Mouse (Mus musculus) ovary, postnatal 36 days (tissue): ENCODE data around the gene Pax4.

Source experiments
- DNase-seq: peaks from one replicate; pipeline ENCODE4 v3.0.0; 2022; ENCODE audit warnings: low spot score, mixed read lengths

The Pax4 gene

DNA sequence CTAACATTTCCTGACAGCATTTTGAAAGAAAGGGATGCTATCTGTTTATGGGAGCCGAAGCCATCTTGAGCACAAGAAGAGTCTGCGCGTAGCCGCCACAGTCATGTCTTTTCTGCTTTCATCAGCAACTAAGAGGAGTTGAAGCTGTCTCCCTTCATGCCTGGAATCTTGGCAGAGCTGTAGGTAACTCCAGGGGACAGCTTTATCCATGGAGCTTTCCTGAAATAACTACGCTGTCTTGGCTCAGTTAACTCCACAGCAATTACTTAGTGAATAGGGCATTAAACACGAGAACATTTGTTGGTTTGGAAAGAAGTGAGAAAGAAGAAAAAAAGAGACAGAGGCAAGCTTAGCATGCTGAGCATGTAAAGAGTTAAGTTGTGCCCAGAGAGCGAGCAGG lies 1.2 kb downstream of the Pax4 start:
- no peak for DNase-seq

- DNase-seq: no peak
These were observed 17.7 kb downstream of the Pax4 start for GRCm38 (mm10) chr6:28431538-28431855.

- DNase-seq: no peak
These were observed 18.2 kb downstream of the Pax4 start for GRCm38 (mm10) chr6:28430795-28431537.

- DNase-seq: no peak
These were observed 19.3 kb downstream of the Pax4 start for GRCm38 (mm10) chr6:28429870-28430269.

DNA sequence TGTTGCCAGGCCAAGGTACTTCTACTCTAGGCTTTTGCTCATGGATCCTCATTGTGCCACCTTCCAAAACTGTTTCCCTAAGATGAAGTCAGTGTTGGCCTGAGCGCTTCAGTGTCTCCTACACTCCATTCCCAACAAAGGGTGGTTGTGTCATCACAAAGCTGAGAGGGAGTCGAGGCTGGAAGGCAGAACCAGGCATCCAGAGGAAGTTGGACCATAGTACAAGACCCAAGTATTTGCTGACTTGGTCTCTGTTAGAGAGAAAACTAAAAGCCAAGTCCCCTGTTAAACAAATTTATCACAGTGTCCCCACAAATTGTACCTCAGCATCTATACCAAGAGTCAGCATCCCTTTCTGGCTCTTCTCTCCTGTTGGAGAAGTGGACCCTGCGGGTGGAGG lies 20.9 kb downstream of the Pax4 start, which contains the start of gene Gcc1:
TSS of gene Gcc1 (minus strand) at position 101 of the 400 bp plus-strand sequence.
- DNase-seq: no peak

DNA sequence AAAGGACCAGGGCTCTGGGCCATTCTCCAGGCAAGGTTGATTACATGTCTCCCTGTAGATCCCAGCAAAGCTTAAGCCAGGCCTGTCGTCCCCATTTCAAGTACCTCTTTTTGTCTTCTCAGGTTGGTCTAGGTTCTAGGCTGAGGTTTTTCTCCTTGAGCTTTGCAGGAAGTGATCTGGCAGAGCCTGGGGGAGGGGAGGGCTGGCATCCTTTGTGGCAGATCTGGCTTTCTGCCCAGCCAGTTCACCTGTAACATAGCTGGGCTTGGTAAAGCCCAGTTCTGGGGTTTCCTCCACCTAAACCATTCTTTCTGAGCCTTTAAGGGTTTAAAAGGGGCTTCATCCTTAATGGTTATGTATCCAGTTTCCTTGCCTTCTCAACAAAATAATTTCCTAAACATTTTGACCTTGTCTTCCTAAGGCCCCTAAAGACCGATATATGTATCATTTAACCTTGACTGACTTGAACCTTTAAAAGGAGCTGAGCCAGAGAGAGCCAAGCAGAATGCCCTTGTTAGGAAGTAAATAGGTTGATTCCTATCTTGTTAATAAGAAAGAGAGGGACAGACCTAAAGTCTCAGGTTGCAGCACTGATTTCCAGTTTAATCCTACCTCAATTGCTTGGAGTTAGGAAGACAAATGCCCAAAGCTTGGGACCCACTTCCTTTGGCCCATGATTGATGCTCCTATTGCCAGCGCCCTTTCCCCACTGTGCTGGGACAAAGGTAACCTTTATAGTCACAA lies 21.9 kb downstream of the Pax4 start, which contains the start of gene Fscn3:
TSS of gene Fscn3 (plus strand) at position 694 of the 744 bp plus-strand sequence.
- no peak for DNase-seq

DNA sequence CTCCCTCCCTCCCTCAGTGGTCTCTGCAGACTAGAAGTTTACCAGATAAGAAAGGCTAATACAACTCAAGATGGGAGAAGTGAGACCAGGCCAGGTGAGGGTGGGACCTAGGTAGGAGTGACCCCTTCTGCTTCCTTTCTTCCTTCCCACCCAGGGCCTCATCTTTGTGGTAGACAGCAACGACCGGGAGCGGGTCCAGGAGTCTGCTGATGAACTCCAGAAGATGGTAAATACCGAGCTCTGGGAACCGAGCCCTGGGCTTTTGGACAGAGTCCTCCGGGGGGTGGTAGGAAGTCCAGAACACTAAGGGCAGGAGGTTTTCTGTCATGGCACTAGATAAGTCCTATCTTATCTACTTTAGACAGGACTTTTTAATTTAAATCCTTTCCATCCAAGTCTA lies 24.1 kb downstream of the Pax4 start:
- DNase-seq: no peak

DNA sequence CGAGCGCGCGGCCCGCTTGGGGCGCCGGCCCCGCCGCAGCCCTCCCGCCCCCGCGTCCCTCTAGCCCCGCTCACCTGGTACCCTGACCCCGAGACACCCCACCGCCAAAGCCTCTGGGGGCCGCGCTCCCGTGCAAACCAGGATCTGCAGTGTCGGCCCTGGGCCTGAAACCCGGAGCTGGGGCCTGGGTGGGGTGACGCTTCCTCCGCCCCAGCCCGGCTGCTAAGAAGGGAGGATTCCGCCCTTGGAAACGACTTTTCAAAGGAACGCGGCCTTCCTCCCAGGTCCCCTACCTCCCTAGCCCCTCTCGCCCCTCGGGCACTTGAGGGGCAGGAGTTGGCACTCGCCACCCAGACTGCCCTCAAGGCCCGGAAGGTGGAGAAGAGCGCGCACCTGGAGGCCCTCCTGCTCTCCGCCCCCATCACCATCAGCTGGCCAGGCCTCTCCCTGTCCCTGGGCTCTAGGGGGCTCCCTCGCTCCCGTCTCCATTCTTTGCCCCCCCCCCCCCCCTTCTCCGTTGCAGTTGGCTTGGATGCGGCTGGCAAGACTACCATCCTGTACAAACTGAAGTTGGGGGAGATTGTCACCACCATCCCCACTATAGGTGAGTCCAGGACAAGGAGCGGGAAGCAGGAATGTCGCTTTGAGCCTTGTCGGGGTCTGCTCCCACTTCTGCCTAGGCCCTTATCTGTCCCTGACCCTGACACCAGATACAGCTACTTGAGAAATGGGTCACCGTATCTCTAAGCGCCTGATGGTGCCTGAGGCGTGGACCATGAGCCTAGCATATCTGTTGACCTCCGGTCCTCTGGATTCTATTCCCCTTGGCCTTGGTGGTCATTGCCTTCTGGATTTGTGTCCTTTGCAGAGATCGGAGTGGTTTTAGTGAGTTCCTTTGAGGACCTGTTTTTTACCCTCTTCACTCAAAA lies 25.1 kb downstream of the Pax4 start:
- DNase-seq: peak; percentile 63

DNA sequence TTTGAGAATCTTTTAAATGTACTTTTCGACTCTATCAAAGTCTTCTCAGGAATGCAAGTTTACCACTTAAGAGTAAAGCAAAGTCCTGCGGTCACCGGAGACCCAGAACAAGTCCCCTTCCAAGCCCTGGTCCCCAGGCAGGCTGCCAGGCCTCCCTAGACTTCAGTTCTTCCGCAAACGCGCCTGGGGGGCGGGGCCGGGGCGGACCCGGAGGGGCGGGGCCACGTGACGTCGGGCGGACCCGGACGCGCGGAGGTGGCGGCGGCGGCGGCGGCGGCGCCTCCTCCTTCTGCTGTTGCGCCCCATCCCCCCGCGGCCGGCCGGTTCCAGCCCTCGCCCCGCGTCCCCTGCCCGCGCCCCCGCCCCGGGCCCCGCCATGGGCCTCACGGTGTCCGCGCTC lies 25.8 kb downstream of the Pax4 start, which contains the start of gene Arf5:
TSS of gene Arf5 (plus strand) at position 248 of the 400 bp plus-strand sequence.
- DNase-seq: peak; percentile 96

- no peak for DNase-seq
These were observed 26.4 kb downstream of the Pax4 start for GRCm38 (mm10) chr6:28422651-28423290.

DNA sequence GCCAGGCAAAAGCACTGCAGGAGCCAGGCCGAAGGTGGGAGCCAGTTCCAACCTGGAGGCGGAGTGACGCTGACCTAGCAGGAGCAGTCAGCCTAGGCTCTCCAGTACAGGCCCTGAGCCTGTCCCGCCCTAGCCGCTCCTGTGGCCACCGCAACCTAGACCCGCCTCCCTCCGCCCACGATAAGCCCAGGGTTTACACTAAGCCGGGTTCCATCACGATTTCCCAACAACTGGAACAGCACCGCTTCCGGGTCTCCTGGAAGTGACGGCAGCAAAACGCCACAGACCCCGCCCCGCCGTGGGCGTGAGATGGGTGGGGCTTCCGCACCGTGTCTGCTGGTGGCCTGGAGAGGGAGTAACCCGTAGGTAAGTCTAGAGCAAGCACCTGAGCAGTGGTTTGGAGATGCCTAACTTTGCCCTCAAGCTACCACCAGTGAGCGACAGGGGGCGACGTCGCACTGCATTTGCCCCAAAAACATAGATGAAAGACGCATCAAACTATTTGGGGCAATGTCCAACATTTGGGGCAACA lies 27.6 kb downstream of the Pax4 start:
- DNase-seq: peak; percentile 95

DNA sequence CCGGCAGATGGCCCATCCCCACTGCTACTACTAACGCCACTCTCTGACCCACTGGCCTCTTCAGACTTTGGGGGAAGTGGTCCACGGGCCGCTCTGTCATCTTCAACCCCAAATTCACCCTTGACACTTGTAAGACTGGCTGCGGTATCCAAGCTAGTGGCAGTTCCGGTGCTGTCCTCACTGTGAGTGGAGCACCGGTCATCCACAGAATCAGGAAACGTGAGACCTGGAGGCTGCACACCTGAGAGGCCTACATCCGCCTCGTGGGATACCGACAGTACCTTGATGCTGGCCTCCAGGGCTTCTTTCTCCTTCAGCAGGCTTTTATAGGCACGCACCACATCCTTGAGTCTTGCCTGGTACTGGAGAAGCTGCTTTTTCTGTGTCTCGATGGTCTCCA lies 28.3 kb downstream of the Pax4 start:
- no peak for DNase-seq

DNA sequence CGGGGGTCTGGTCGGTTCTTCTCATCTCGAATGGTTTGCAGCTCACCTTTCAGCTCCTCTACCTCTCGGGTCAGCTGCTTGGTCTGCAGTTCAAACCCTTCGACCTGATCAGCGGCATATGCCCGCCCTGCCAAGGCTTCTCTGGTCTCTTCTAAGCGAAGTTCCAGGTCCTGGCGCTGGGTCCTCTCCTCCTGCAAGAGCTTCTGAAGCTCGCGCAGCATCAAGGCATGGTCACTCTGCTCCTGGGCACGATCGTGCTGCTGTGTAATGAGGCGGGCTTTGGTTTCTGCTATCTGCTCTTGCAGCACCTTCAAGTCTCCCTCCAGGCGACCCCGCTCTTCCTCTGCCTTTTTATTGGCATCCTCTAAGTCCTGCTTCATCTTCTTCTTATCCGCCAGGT lies 28.8 kb downstream of the Pax4 start:
- no peak for DNase-seq

GRCm38 (mm10) chr6:28419673-28420072 lies 29.5 kb downstream of the Pax4 start:
- no peak for DNase-seq

DNA sequence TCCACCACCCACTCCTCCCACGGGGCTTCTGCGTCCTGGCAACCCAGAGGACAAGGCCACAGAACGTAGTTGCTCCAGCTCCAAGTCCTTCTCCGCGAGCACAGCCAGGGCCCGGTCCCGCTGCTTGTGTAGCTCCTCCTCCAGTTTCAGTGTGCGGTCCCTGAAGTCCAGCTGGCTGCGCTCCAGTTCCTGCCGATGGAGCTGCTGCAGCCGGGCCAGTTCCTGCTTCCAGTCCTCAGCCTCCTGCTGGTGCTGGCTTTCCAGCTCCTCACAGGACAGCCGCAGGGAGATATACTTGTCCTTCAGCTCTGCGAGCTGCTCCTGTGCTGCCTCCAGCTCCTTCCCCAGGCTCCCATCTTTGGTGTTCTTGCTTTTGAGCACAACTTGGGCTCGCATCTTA lies 30.7 kb downstream of the Pax4 start:
- DNase-seq: peak; percentile 83

GRCm38 (mm10) chr6:28416981-28417380 lies 32.2 kb downstream of the Pax4 start:
- no peak for DNase-seq

GRCm38 (mm10) chr6:28411236-28411635 lies 37.9 kb downstream of the Pax4 start:
- no peak for DNase-seq

- DNase-seq: no peak
These were observed 39.1 kb downstream of the Pax4 start for GRCm38 (mm10) chr6:28410053-28410452.

GRCm38 (mm10) chr6:28399791-28400190 lies 49.4 kb downstream of the Pax4 start:
- DNase-seq: no peak

DNA sequence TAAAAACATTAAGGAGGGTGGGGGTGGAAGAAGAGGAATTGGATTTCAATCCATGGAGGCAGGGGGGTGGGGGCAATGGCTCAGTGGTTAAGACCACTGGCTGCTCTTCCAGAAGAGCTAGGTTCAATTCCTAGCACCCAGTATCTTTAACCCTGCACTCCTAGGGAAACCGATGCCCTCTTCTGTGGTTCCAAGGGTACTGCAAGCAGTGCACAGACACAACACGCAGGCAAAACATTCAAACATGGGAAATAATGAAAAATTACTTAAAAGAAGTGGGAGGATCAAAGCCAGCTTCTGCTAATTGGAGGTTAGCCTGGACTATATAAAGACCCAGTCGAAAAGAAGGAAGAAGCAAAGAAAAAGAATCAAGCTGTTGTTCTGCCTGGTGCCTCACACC lies 50.4 kb downstream of the Pax4 start:
- no peak for DNase-seq

DNA sequence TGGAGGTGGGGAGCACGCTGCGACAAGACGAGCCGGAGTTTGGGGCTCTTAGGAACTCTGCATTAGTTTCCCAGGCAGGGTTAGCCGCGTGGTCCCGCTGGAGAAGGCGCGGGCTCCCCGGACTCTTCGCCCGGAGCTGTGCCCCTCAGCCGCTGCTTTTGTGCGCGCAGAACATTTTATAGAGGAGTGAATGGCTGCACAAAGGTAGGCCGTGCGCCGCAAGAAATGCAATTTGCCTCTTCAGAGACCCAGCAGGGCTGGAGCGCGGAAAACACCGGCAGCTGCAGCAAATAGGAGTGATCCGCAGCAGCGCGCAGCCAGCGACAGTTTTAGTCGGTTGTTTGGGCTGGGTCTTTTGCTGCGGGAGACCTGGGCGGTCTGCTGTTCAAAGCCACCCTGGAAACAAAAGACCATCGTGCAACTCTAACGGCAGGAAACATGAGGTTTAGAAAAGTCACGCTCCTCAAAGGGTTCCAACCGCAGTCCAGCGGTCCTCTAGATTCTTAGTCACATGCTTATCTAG lies 51.4 kb downstream of the Pax4 start, which contains the start of gene Zfp800:
TSS of gene Zfp800 (minus strand) at position 325 of the 523 bp plus-strand sequence.
- DNase-seq: peak; percentile 18
